Mouse (Mus musculus): ENCODE measurements around the gene Ddah1. TPM values are rescaled to one million over a fixed set of nuclear protein-coding genes. Genes with fewer than 3 reads are reported as not detected.
"Not testable (repeated sequence)": the region's sequence is repeated elsewhere in the genome, so short reads cannot be mapped to it uniquely, and the experiment has no call there.

The Ddah1 gene
- polyA plus RNA-seq, 1 experiment from 2014 or later = 28.9 TPM

DNA sequence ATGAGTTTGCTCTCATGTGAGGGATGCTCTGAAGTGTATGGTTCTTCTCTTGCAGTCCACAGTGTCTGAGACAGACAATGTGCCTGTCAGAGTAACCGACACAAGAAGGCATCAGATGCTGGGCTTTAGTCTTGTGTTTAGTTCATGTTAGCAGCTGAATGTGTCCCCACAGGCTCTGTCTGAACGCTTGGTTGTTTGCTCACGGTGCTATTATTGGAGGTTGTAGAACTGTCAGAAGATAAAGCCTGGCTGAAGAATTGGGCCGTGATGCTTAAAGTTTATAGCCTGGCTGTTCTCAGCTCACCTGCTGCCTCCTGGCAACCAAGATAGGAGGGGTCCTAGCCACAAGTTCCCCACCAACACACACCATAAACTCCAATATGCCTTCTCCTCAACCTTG, 104.0 kb downstream of the Ddah1 start:
- no peak overlapping the region for H3K9ac ChIP-seq (ENCODE audit: low read length)
- no peak overlapping the region for H3K4me2 ChIP-seq (ENCODE audit: low read length)
- no peaks in the 10 kb centered on the region for H3K36me3 ChIP-seq (ENCODE audit: control insufficient read depth, insufficient read depth, low read length)
- H3K4me1 ChIP-seq (ENCODE audit: control insufficient read depth in 2 of 2, insufficient read depth in 2 of 2, low read length in 2 of 2) = peaks cover 0 to 7% of the 10 kb centered on the region in 2 experiments; a peak in 2 of 4 replicates
- no peak for ATAC-seq (ENCODE audit: insufficient number of reproducible peaks, insufficient read depth, low FRiP score, low read depth)
- 29% methylated on average over 4 of the region's 4 CpGs for WGBS
- H3K27ac ChIP-seq (replicated peaks in 1 of 2; ENCODE audit: control insufficient read depth in 1 of 2, insufficient read depth in 1 of 2, low read depth in 2 of 2, low read length in 2 of 2) = no peak overlapping the region
- no peaks in the 10 kb centered on the region for H3K27me3 ChIP-seq (ENCODE audit: control insufficient read depth, insufficient read depth, low read length)
- no peak overlapping the region for H3K4me3 ChIP-seq (ENCODE audit: control insufficient read depth in 1 of 2, insufficient read depth in 1 of 2, low read depth in 1 of 2, low read length in 2 of 2)
- no peaks in the 10 kb centered on the region for H3K9me3 ChIP-seq (ENCODE audit: control insufficient read depth, low read length)

DNA sequence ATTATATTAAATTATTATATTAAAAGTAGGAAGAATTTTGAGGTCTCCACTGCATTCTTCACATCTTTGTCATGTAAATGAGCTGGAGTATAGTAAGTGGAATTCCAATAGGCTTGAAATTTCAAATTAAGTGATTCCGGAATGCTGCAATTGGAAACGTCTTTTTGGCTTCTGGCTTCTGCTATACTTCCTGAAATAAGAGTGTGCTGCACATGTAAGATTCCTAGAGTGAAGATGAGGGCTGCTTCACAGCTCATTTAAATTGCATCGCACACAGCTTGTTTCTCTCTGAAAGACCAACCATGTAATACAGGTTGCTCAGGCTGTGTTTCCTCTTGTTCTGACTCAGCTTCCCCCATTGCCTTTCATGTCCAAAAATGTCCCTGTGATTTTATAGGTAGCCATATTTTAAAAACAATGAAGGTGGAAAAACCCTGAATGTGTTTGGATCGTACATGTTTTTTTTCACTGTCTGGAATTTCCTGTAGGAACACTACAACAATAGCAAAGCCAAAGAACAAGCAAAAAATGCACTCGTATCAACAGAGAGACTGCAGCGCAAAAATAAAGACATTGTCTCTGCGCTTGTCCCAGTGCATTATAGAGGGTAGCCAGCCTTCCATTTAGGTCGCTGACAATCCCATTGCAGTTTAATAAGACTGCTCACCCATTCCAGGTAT, 105.7 kb downstream of the Ddah1 start:
- Histone ChIP-seq H3K9ac (ENCODE audit: low read length) (no peak overlapping the region), H3K9me3 (ENCODE audit: control insufficient read depth, low read length) (no peaks in the 10 kb centered on the region), H3K36me3 (ENCODE audit: control insufficient read depth, insufficient read depth, low read length) (no peaks in the 10 kb centered on the region), H3K27ac (replicated peaks in 1 of 2; ENCODE audit: control insufficient read depth in 1 of 2, insufficient read depth in 1 of 2, low read depth in 2 of 2, low read length in 2 of 2) (peak overlapping the region; percentile 53 to 67), H3K4me2 (ENCODE audit: low read length) (no peak overlapping the region), H3K4me3 (ENCODE audit: control insufficient read depth in 1 of 2, insufficient read depth in 1 of 2, low read depth in 1 of 2, low read length in 2 of 2) (no peak overlapping the region), H3K27me3 (ENCODE audit: control insufficient read depth, insufficient read depth, low read length) (no peaks in the 10 kb centered on the region), H3K4me1 (ENCODE audit: control insufficient read depth in 2 of 2, insufficient read depth in 2 of 2, low read length in 2 of 2) (peaks cover 0 to 7% of the 10 kb centered on the region in 2 experiments; a peak in 2 of 4 replicates)
- ATAC-seq (ENCODE audit: insufficient number of reproducible peaks, insufficient read depth, low FRiP score, low read depth) = no peak
- WGBS = 74% methylated on average over 8 of the region's 8 CpGs

DNA sequence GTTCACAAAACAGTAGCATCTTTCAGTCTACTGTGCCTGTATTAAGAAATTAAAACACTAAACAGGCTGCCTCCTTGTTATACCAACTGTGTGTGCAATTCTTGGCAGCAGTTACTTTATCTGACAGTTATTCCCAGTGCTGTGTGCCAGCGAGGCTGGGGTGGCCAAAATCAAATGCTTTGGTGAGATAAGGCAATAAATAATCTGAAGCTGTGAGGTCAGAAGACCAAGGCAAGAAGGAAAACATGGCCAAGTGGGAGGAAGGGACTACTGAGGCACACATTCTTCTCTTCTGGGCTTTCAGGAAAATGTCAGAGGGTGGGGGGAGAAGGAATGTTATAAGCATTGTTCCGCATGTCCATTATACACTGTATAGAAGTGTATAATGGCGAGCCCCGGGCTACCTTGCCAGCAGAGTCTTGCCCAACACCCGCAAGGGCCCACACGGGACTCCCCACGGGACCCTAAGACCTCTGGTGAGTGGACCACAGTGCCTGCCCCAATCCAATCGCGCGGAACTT, 106.3 kb downstream of the Ddah1 start:
- peaks cover 0 to 7% of the 10 kb centered on the region in 2 experiments; a peak in 2 of 4 replicates for H3K4me1 ChIP-seq (ENCODE audit: control insufficient read depth in 2 of 2, insufficient read depth in 2 of 2, low read length in 2 of 2)
- H3K27me3 ChIP-seq (ENCODE audit: control insufficient read depth, insufficient read depth, low read length) = no peaks in the 10 kb centered on the region
- no peaks in the 10 kb centered on the region for H3K36me3 ChIP-seq (ENCODE audit: control insufficient read depth, insufficient read depth, low read length)
- no peaks in the 10 kb centered on the region for H3K9me3 ChIP-seq (ENCODE audit: control insufficient read depth, low read length)
- no peak overlapping the region for H3K9ac ChIP-seq (ENCODE audit: low read length)
- H3K4me3 ChIP-seq (ENCODE audit: control insufficient read depth in 1 of 2, insufficient read depth in 1 of 2, low read depth in 1 of 2, low read length in 2 of 2) = no peak overlapping the region
- no peak overlapping the region for H3K4me2 ChIP-seq (ENCODE audit: low read length)
- no peak for ATAC-seq (ENCODE audit: insufficient number of reproducible peaks, insufficient read depth, low FRiP score, low read depth)
- peak overlapping the region; percentile 53 to 67 for H3K27ac ChIP-seq (replicated peaks in 1 of 2; ENCODE audit: control insufficient read depth in 1 of 2, insufficient read depth in 1 of 2, low read depth in 2 of 2, low read length in 2 of 2)
- WGBS = 74% methylated on average over 6 of the region's 10 CpGs

DNA sequence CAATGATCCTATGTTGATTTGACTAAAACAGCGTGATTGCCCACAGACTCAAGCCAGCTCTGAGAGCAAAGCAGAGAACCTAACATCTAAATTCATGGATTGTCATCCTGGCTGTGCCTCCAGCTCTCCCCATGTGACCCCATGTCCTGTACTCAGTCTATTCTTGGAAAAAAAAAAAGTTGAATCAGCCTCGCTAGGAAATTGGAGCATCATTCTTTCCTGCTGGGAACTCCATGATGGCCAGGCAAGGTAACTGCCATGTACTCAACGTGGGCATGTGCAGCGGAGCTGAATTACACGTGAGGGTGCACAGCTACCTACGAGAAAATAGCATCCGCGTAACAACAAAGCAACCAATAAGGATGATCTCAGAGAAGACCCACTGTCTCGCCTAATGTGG, 114.2 kb downstream of the Ddah1 start:
- no peaks in the 10 kb centered on the region for H3K36me3 ChIP-seq (ENCODE audit: control insufficient read depth, insufficient read depth, low read length)
- no peaks in the 10 kb centered on the region for H3K27me3 ChIP-seq (ENCODE audit: control insufficient read depth, insufficient read depth, low read length)
- H3K9ac ChIP-seq (ENCODE audit: low read length) = no peak overlapping the region
- H3K4me3 ChIP-seq (ENCODE audit: control insufficient read depth in 1 of 2, insufficient read depth in 1 of 2, low read depth in 1 of 2, low read length in 2 of 2) = no peak overlapping the region
- H3K4me1 ChIP-seq (ENCODE audit: control insufficient read depth in 2 of 2, insufficient read depth in 2 of 2, low read length in 2 of 2) = peaks cover 5 to 9% of the 10 kb centered on the region in 2 experiments
- H3K27ac ChIP-seq (replicated peaks in 1 of 2; ENCODE audit: control insufficient read depth in 1 of 2, insufficient read depth in 1 of 2, low read depth in 2 of 2, low read length in 2 of 2) = no peak overlapping the region
- no peaks in the 10 kb centered on the region for H3K9me3 ChIP-seq (ENCODE audit: control insufficient read depth, low read length)
- ATAC-seq (ENCODE audit: insufficient number of reproducible peaks, insufficient read depth, low FRiP score, low read depth) = no peak
- no peak overlapping the region for H3K4me2 ChIP-seq (ENCODE audit: low read length)
- WGBS = 84% methylated on average over 9 of the region's 9 CpGs

DNA sequence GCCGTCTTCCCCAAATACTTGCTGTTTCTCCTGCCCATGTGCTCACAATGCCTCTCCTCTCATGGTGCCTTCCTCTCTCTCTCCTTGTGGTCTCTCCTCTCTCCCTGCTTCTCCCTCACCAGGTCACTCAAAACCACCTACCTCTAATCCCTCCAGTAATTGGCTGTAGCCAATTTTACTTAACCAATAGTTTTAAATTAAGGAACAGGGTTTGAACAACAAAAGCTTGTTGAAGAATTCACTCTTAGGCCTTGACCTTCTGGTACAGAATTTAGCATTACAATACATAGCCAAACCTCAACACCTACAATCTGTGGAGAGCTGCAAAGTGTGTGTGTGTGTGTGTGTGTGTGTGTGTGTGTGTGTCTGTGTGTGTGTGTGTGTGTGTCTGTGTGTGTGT, 114.8 kb downstream of the Ddah1 start:
- no peak for ATAC-seq (ENCODE audit: insufficient number of reproducible peaks, insufficient read depth, low FRiP score, low read depth)
- H3K4me3 ChIP-seq (ENCODE audit: control insufficient read depth in 1 of 2, insufficient read depth in 1 of 2, low read depth in 1 of 2, low read length in 2 of 2) = no peak overlapping the region
- no peak overlapping the region for H3K4me2 ChIP-seq (ENCODE audit: low read length)
- no peaks in the 10 kb centered on the region for H3K9me3 ChIP-seq (ENCODE audit: control insufficient read depth, low read length)
- no peaks in the 10 kb centered on the region for H3K36me3 ChIP-seq (ENCODE audit: control insufficient read depth, insufficient read depth, low read length)
- H3K27me3 ChIP-seq (ENCODE audit: control insufficient read depth, insufficient read depth, low read length) = no peaks in the 10 kb centered on the region
- H3K27ac ChIP-seq (replicated peaks in 1 of 2; ENCODE audit: control insufficient read depth in 1 of 2, insufficient read depth in 1 of 2, low read depth in 2 of 2, low read length in 2 of 2) = no peak overlapping the region
- peaks cover 5 to 9% of the 10 kb centered on the region in 2 experiments for H3K4me1 ChIP-seq (ENCODE audit: control insufficient read depth in 2 of 2, insufficient read depth in 2 of 2, low read length in 2 of 2)
- 88% methylated on average over 1 of the region's 1 CpGs for WGBS
- no peak overlapping the region for H3K9ac ChIP-seq (ENCODE audit: low read length)

DNA sequence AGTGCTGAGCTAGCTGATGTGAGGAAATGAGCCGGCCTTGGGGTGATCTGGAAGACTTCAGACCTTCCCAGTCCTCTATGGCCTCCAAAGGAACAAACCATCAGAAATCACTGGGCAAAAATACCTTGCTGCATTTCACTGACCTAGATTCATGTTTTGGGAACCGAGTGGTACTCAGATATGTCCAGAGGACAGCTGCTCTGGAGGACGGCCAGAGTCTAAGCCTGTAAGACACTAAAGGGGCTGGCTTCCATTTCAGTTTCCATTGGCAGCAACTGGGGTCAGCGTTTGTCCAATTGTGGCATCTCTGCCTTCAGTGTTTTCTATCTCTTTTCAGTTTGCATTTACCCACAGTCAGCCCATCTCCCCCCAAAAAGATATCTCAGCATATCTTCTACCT, 115.7 kb downstream of the Ddah1 start:
- H3K9me3 ChIP-seq (ENCODE audit: control insufficient read depth, low read length) = no peaks in the 10 kb centered on the region
- H3K27me3 ChIP-seq (ENCODE audit: control insufficient read depth, insufficient read depth, low read length) = no peaks in the 10 kb centered on the region
- peaks cover 5 to 9% of the 10 kb centered on the region in 2 experiments for H3K4me1 ChIP-seq (ENCODE audit: control insufficient read depth in 2 of 2, insufficient read depth in 2 of 2, low read length in 2 of 2)
- no peak overlapping the region for H3K4me3 ChIP-seq (ENCODE audit: control insufficient read depth in 1 of 2, insufficient read depth in 1 of 2, low read depth in 1 of 2, low read length in 2 of 2)
- no peak overlapping the region for H3K9ac ChIP-seq (ENCODE audit: low read length)
- H3K36me3 ChIP-seq (ENCODE audit: control insufficient read depth, insufficient read depth, low read length) = no peaks in the 10 kb centered on the region
- H3K27ac ChIP-seq (replicated peaks in 1 of 2; ENCODE audit: control insufficient read depth in 1 of 2, insufficient read depth in 1 of 2, low read depth in 2 of 2, low read length in 2 of 2) = no peak overlapping the region
- no peak overlapping the region for H3K4me2 ChIP-seq (ENCODE audit: low read length)
- WGBS = 64% methylated on average over 4 of the region's 4 CpGs
- ATAC-seq (ENCODE audit: insufficient number of reproducible peaks, insufficient read depth, low FRiP score, low read depth) = 0 out of 2 replicates have a peak, but pooled peaks have one; percentile 31

DNA sequence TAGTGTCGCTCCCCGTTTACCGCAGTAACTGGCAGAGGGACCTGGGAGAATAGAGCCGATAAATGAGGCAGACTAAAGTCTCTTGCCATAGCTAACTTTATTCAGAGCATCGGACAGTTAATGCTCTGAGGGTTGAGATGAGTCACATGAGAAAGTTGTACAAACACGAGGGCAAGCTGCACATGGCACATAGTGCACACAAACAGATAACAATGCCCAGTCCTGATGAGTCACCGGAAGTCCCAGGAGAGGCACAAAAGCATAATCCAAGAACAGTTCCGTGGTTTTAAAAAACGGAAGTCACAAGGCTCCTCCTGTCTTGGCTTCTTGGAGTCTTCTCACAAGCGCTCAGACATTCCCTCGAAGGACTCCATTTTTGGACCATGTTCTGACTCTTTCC, 117.6 kb downstream of the Ddah1 start:
- Histone ChIP-seq H3K4me2 (ENCODE audit: low read length) (no peak overlapping the region), H3K4me1 (ENCODE audit: control insufficient read depth in 2 of 2, insufficient read depth in 2 of 2, low read length in 2 of 2) (peaks cover 5 to 9% of the 10 kb centered on the region in 2 experiments), H3K4me3 (ENCODE audit: control insufficient read depth in 1 of 2, insufficient read depth in 1 of 2, low read depth in 1 of 2, low read length in 2 of 2) (no peak overlapping the region), H3K9ac (ENCODE audit: low read length) (no peak overlapping the region), H3K36me3 (ENCODE audit: control insufficient read depth, insufficient read depth, low read length) (no peaks in the 10 kb centered on the region), H3K27ac (replicated peaks in 1 of 2; ENCODE audit: control insufficient read depth in 1 of 2, insufficient read depth in 1 of 2, low read depth in 2 of 2, low read length in 2 of 2) (no peak overlapping the region), H3K9me3 (ENCODE audit: control insufficient read depth, low read length) (no peaks in the 10 kb centered on the region), H3K27me3 (ENCODE audit: control insufficient read depth, insufficient read depth, low read length) (no peaks in the 10 kb centered on the region)
- no peak for ATAC-seq (ENCODE audit: insufficient number of reproducible peaks, insufficient read depth, low FRiP score, low read depth)
- WGBS = 72% methylated on average over 11 of the region's 11 CpGs

DNA sequence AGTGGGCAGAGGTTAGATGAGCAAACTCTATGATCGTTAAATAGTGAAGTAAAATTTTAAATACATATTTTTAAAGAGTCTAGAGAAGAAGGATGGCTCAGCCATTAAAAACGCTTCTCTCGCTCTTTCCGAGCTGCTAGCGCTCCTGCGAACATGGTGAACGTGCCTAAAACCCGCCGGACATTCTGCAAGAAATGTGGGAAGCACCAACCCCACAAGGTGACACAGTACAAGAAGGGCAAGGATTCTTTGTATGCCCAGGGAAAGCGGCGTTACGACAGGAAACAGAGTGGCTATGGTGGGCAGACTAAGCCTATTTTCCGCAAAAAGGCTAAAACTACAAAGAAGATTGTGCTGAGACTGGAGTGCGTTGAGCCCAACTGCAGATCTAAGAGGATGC, 120.4 kb downstream of the Ddah1 start:
- not testable (repeated sequence) for H3K4me3 ChIP-seq (ENCODE audit: control insufficient read depth in 1 of 2, insufficient read depth in 1 of 2, low read depth in 1 of 2, low read length in 2 of 2); H3K36me3 ChIP-seq (ENCODE audit: control insufficient read depth, insufficient read depth, low read length); H3K9ac ChIP-seq (ENCODE audit: low read length); H3K4me1 ChIP-seq (ENCODE audit: control insufficient read depth in 2 of 2, insufficient read depth in 2 of 2, low read length in 2 of 2); H3K27ac ChIP-seq (replicated peaks in 1 of 2; ENCODE audit: control insufficient read depth in 1 of 2, insufficient read depth in 1 of 2, low read depth in 2 of 2, low read length in 2 of 2); H3K9me3 ChIP-seq (ENCODE audit: control insufficient read depth, low read length); H3K4me2 ChIP-seq (ENCODE audit: low read length); ATAC-seq (ENCODE audit: insufficient number of reproducible peaks, insufficient read depth, low FRiP score, low read depth); H3K27me3 ChIP-seq (ENCODE audit: control insufficient read depth, insufficient read depth, low read length)
- 88% methylated on average over 13 of the region's 14 CpGs for WGBS

Data from heart, embryonic 14.5 days (tissue).